Mouse (Mus musculus) hindbrain, embryonic 14.5 days (tissue): ENCODE measurements around the gene Dnajb14. TPM values are rescaled to one million over a fixed set of nuclear protein-coding genes. Genes with fewer than 3 reads are reported as not detected.

Experiments used
- ATAC-seq: fragments of 200-750 bp; cut with Nextera tagmentation; 2 replicates; pipeline ENCODE4 v1.8.0; 2017; ENCODE audit warnings: moderate number of reproducible peaks, mild to moderate bottlenecking, moderate TSS enrichment, moderate library complexity; ENCODE audit not compliant: low FRiP score
- DNase-seq: peaks from one replicate; pipeline ENCODE4 v3.0.0-alpha.2; 2015; ENCODE audit warnings: low spot score
- H3K27ac ChIP-seq: fragments of 300-500 bp; sonication (generic); 2 replicates; pipeline ENCODE4 v1.5.1; 2014; ENCODE audit warnings: mild to moderate bottlenecking, moderate library complexity
- H3K27me3 ChIP-seq: fragments of 300-500 bp; sonication (generic); 2 replicates; pipeline ENCODE4 v1.6.1; 2014; ENCODE audit warnings: mild to moderate bottlenecking, low read length, mixed read lengths; ENCODE audit not compliant: control insufficient read depth, insufficient read depth
- H3K36me3 ChIP-seq: fragments of 300-500 bp; sonication (generic); replicated peaks from 2 replicates; pipeline ENCODE4 v1.6.1; 2014; ENCODE audit not compliant: control insufficient read depth, insufficient read depth
- H3K4me1 ChIP-seq: fragments of 300-500 bp; sonication (generic); replicated peaks from 2 replicates; pipeline ENCODE4 v1.6.1; 2014; ENCODE audit warnings: antibody characterized with exemption, low read length, mixed read lengths; ENCODE audit not compliant: control insufficient read depth, insufficient read depth
- H3K4me2 ChIP-seq: fragments of 300-500 bp; sonication (generic); replicated peaks from 2 replicates; pipeline ENCODE4 v1.6.1; 2014; ENCODE audit warnings: mild to moderate bottlenecking, moderate library complexity
- H3K4me3 ChIP-seq: fragments of 300-500 bp; sonication (generic); replicated peaks from 2 replicates; pipeline ENCODE4 v1.5.1; 2014; ENCODE audit warnings: mild to moderate bottlenecking, low read length
- H3K9ac ChIP-seq: fragments of 300-500 bp; sonication (generic); 2 replicates; pipeline ENCODE4 v1.6.1; 2014
- H3K9me3 ChIP-seq: fragments of 300-500 bp; sonication (generic); 2 replicates; pipeline ENCODE4 v1.6.1; 2016; ENCODE audit warnings: low read length; ENCODE audit not compliant: control insufficient read depth
- WGBS: fragments of 180-500 bp; shearing (Covaris S2); extraction: QIAGEN DNeasy Blood & Tissue Kit; methylation state at CpG from one replicate; pipeline ENCODE4 v1.1.7; 2014; 5-methylcytosine and 5-hydroxymethylcytosine counted together
- polyA plus RNA-seq: library from polyadenylated mRNA; unstranded; fragments of >200 nt; fragmentation: Nextera tagmentation; extraction: Ambion mirVana; gene quantifications from 2 replicates; pipeline ENCODE4 v1.2.1, GENCODE M21; 2014

Dnajb14 gene
- polyA plus RNA-seq, 1 experiment from 2014 or later, result 19.8 TPM

GRCm38 (mm10) chr3:137951819-137952218 is 84.3 kb downstream of the Dnajb14 start:
- no peak overlapping the region for H3K4me3 ChIP-seq
- H3K27ac ChIP-seq, result no peak overlapping the region
- H3K4me2 ChIP-seq, result no peak overlapping the region
- DNase-seq, result no peak
- H3K27me3 ChIP-seq, result no peaks in the 10 kb centered on the region
- H3K36me3 ChIP-seq, result no peaks in the 10 kb centered on the region
- H3K9ac ChIP-seq, result no peak overlapping the region
- 39% methylated on average over 7 of the region's 7 CpGs for WGBS
- peaks cover 14% of the 10 kb centered on the region for H3K4me1 ChIP-seq
- ATAC-seq, result no peak
- no peaks in the 10 kb centered on the region for H3K9me3 ChIP-seq

- H3K4me2 ChIP-seq, result peak overlapping the region; percentile 25; the same call in 1 of the 2 replicates
- H3K4me3 ChIP-seq, result no peak overlapping the region
- ATAC-seq (peak; percentile 36; the same call in 1 of the 2 replicates), DNase-seq (no peak)
- H3K27ac ChIP-seq, result peak overlapping the region; percentile 74
- 74% methylated on average over 4 of the region's 4 CpGs for WGBS
- no peaks in the 10 kb centered on the region for H3K36me3 ChIP-seq
- H3K27me3 ChIP-seq, result no peaks in the 10 kb centered on the region
- peaks cover 14% of the 10 kb centered on the region for H3K4me1 ChIP-seq
- H3K9me3 ChIP-seq, result no peaks in the 10 kb centered on the region
- no peak overlapping the region for H3K9ac ChIP-seq
Observed at GRCm38 (mm10) chr3:137952225-137952913, 84.9 kb downstream of the Dnajb14 start.

DNA sequence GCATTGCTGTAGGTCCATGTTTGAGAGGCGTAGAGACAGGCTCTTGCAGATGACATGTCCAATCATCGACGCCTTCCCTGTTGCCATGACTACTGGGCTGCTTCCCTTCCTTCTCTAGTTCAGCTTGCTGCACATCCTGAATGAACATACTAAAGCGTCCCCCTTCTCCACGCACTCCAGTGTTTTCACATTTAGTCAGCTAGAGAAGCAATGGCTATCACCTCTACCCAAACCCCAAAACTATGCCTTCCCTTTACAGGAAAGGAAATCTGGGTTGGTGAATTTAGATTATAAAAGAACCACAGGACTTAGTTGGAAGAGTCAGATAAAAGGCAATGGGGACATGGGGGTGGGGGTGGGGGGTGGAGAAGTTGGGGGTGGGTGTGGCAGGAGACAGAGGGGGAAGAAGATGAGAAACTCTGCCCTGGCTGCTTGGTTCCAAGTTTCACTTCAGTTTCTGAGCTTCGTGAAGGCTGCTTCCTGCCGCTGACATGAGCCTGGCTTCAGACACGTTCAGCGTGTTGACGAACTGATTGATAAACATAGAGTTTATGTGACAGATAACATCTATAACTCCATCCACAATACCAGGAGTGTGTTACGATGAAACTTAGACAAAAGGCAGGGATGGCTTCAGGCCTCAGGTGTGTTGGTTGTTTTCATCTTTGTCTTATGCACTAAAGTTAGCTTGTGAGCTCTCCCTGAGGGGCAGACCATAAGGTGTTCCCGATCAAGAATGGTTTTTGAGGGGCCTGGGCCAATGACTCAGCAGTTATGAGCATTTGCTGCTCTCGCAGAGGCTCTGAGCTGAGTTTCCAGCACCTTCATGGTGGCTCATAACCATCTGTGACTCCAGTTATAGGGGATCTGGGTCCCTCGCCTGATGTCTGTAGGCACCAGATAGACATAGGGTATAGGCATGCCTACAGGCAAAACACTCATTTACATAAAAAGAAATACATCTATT is 85.7 kb downstream of the Dnajb14 start:
- 62% methylated on average over 14 of the region's 14 CpGs for WGBS
- Histone ChIP-seq H3K4me3 (no peak overlapping the region), H3K4me1 (peaks cover 14% of the 10 kb centered on the region), H3K27ac (peak overlapping the region; percentile 74), H3K27me3 (no peaks in the 10 kb centered on the region), H3K9me3 (no peaks in the 10 kb centered on the region), H3K9ac (no peak overlapping the region), H3K4me2 (peak overlapping the region; percentile 25), H3K36me3 (no peaks in the 10 kb centered on the region)
- ATAC-seq (peak; percentile 88), DNase-seq (peak; percentile 78)

DNA sequence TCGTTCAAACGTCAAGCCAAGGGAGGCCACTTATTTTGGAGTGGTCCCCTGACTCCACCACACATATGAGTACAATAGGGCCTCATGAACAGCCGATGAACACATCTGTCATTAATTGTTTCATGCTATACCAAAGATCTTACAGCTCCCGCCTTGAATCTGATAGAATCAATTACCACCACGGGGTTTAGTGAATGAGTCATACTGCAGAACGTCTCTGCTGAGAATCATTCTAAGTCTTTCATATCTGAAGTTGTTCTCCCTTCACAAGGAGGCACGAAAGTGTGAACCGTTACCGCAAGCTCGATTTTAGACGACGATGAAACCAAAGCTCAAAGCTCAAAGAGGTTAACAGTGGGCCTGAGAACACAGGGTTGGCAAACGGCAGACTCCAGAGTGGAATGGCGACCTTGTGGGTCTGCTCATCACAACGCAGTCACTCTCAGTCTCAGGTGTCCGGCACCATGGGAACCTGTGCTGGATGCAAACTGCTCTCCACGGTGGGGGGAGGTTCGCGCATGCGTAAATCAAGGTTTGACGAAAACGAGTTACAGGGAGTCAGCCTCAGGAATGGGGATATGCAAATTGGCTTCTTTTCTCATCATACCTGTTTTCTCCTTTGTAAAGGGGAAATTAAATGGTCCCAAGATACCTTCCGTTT is 86.9 kb downstream of the Dnajb14 start:
- no peak overlapping the region for H3K4me3 ChIP-seq
- no peak overlapping the region for H3K4me2 ChIP-seq
- no peaks in the 10 kb centered on the region for H3K36me3 ChIP-seq
- no peak overlapping the region for H3K27ac ChIP-seq
- H3K9me3 ChIP-seq, result no peaks in the 10 kb centered on the region
- no peak for DNase-seq
- no peak overlapping the region for H3K9ac ChIP-seq
- 64% methylated on average over 23 of the region's 23 CpGs for WGBS
- H3K27me3 ChIP-seq, result no peaks in the 10 kb centered on the region
- peaks cover 14% of the 10 kb centered on the region for H3K4me1 ChIP-seq
- no peak for ATAC-seq

DNA sequence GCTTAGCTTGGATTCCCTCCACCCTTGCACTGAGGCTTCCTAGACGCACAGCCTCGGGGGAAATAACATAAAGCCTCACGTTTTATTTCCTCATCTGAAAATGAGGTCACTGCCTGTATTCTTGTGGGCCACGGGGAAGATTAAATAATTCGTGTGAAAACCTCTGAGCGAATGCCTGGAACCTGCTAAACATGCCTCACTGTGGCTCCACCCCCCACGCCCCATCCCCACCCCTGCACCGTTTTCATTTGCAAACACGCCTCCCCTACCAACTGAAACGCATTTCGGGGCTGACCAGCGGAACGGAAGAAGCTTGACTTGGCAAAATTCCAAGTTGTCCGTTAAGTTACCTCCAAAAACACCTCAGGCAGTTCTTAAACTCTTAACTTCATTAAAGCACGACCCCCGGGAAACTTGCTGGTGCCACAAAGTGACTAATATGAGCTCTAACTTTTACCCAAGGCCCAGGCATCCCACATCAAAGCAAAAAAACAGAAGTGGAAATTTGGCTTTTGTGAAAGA is 88.1 kb downstream of the Dnajb14 start:
- peak overlapping the region; percentile 31 for H3K4me2 ChIP-seq
- H3K4me1 ChIP-seq, result peaks cover 14% of the 10 kb centered on the region
- no peak overlapping the region for H3K4me3 ChIP-seq
- H3K27me3 ChIP-seq, result no peaks in the 10 kb centered on the region
- H3K9me3 ChIP-seq, result no peaks in the 10 kb centered on the region
- H3K27ac ChIP-seq, result no peak overlapping the region
- 23% methylated on average over 16 of the region's 16 CpGs for WGBS
- DNase-seq (no peak), ATAC-seq (no peak)
- no peaks in the 10 kb centered on the region for H3K36me3 ChIP-seq
- H3K9ac ChIP-seq, result no peak overlapping the region

- 93% methylated on average over 9 of the region's 9 CpGs for WGBS
- DNase-seq, result no peak
Observed at GRCm38 (mm10) chr3:137957864-137958263, 90.4 kb downstream of the Dnajb14 start.

GRCm38 (mm10) chr3:137958352-137958751 is 90.9 kb downstream of the Dnajb14 start:
- no peak overlapping the region for H3K4me3 ChIP-seq
- H3K4me1 ChIP-seq, result peaks cover under 1% of the 10 kb centered on the region; the same call in 1 of the 2 replicates
- no peak overlapping the region for H3K4me2 ChIP-seq
- no peaks in the 10 kb centered on the region for H3K36me3 ChIP-seq
- ATAC-seq (no peak), DNase-seq (no peak)
- no peak overlapping the region for H3K9ac ChIP-seq
- WGBS, result 94% methylated on average over 4 of the region's 4 CpGs
- no peaks in the 10 kb centered on the region for H3K27me3 ChIP-seq
- no peaks in the 10 kb centered on the region for H3K9me3 ChIP-seq
- H3K27ac ChIP-seq, result no peak overlapping the region

More at GRCm38 (mm10) chr3:137957864-137958263, 90.4 kb downstream of the Dnajb14 start:
- Histone ChIP-seq H3K4me1 (peaks cover 5% of the 10 kb centered on the region), H3K9ac (no peak overlapping the region), H3K4me3 (no peak overlapping the region), H3K27me3 (no peaks in the 10 kb centered on the region), H3K9me3 (no peaks in the 10 kb centered on the region), H3K4me2 (no peak overlapping the region), H3K36me3 (no peaks in the 10 kb centered on the region), H3K27ac (no peak overlapping the region)
- no peak for ATAC-seq

GRCm38 (mm10) chr3:137959456-137959855 is 92.0 kb downstream of the Dnajb14 start:
- Histone ChIP-seq H3K4me3 (no peak overlapping the region), H3K9ac (no peak overlapping the region), H3K27ac (no peak overlapping the region), H3K4me1 (no peaks in the 10 kb centered on the region; the same call in 1 of the 2 replicates), H3K4me2 (no peak overlapping the region), H3K36me3 (no peaks in the 10 kb centered on the region), H3K27me3 (no peaks in the 10 kb centered on the region), H3K9me3 (no peaks in the 10 kb centered on the region)
- WGBS, result 86% methylated on average over 4 of the region's 4 CpGs
- no peak for DNase-seq
- no peak for ATAC-seq
